Mouse (Mus musculus) heart, postnatal 4 days (tissue): Measurements from ENCODE around the gene Pop4. TPM values are rescaled to one million over a fixed set of nuclear protein-coding genes. Genes with fewer than 3 reads are reported as not detected.
A peak's percentile ranks its signal among the peaks of the same experiment; 100 is the strongest.

Experiments
- DNase-seq: peaks from one replicate; pipeline ENCODE4 v3.0.0; 2021
- total RNA-seq, 2 experiments: library from RNA; stranded (reverse); gene quantifications; 2 replicates each; pipeline ENCODE4 v1.2.3; 2021

Pop4 gene
- total RNA-seq, 2 experiments from 2014 or later: 24.1 to 25.7 TPM

GRCm38 (mm10) chr7:38219526-38219925, 51.7 kb downstream of the Pop4 start:
- no peak for DNase-seq

GRCm38 (mm10) chr7:38218631-38219367, 52.4 kb downstream of the Pop4 start:
- no peak for DNase-seq

GRCm38 (mm10) chr7:38217417-38218171, 53.6 kb downstream of the Pop4 start:
- peak; percentile 89 for DNase-seq

- DNase-seq: no peak
These were observed 55.5 kb downstream of the Pop4 start for GRCm38 (mm10) chr7:38215697-38216096.

- no peak for DNase-seq
These were observed 55.9 kb downstream of the Pop4 start for GRCm38 (mm10) chr7:38215281-38215680.

- no peak for DNase-seq
These were observed 56.6 kb downstream of the Pop4 start for GRCm38 (mm10) chr7:38214473-38215214.

- DNase-seq: peak; percentile 39
These were observed 58.6 kb downstream of the Pop4 start for GRCm38 (mm10) chr7:38212651-38213062.

Other genes with a start within 250 kb of the Pop4 start
- 10 to 100 TPM; 35.7 to 37.7 TPM for gene Uri1, start 247.9 kb downstream of the Pop4 start, total RNA-seq
- 10 to 100 TPM; 15.9 to 16.7 TPM for gene Ccne1, start 163.9 kb downstream of the Pop4 start, total RNA-seq
- gene 1600014C10Rik, start 88.2 kb downstream of the Pop4 start, total RNA-seq: 10 to 100 TPM; 14.2 to 15.7 TPM
- 1 to 10 TPM; 4.7 to 6.4 TPM for gene Plekhf1, start 43.4 kb downstream of the Pop4 start, total RNA-seq